Mouse (Mus musculus): ENCODE results near the gene Upp2.

- TF ChIP-seq POLR2A (IDR thresholded peaks at IDR 0.05; ENCODE audit: borderline replicate concordance, extremely low read depth, low read depth, low read length) (no peak), CTCF (IDR thresholded peaks at IDR 0.05; ENCODE audit: insufficient read depth, low read length) (no peak)
These were observed 36.6 kb upstream of the Upp2 start for GRCm38 (mm10) chr2:58530521-58530920.
